Mouse (Mus musculus) heart, postnatal 25 days (tissue): Measurements from ENCODE around the gene Tekt3. TPM values are rescaled to one million over a fixed set of nuclear protein-coding genes. Genes with fewer than 3 reads are reported as not detected.

Experiments
- DNase-seq: peaks from one replicate; pipeline ENCODE4 v3.0.0; 2022; ENCODE audit warnings: low spot score
- intact Hi-C: fragments of 180-260 bp; cut with DNase I; formaldehyde crosslinking; loops from one replicate; pipeline ENCODE4 v1.15.1; 2025
- total RNA-seq, 2 experiments: library from RNA; stranded (reverse); gene quantifications; 2 replicates each; pipeline ENCODE4 v1.2.3; 2021

The Tekt3 gene
- total RNA-seq, 2 experiments from 2014 or later: not detected

DNA sequence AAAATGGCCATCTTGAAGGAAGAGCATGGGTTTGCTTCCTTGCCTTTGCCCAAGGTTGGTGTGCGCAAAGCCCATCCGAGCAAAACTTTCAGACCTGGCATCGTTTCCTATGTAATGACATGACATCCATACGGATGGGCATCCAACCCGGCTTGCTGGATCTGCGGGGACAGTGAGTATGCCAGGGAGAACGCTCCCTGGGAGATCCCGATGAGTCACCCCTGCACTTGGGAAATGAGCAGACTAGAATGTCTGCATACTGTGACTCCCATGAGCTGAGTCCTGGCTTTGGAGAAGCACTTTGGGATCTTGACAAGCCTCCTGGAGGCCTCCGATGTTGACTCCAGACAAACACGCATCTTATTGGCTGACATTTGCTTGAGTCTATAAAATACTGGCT, 9.5 kb upstream of the Tekt3 start:
- DNase-seq: no peak
- intact Hi-C loops: no loop called here

- intact Hi-C loops: no loop called here
- no peak for DNase-seq
Measured at GRCm38 (mm10) chr11:63055596-63055995, 5.9 kb upstream of the Tekt3 start.

GRCm38 (mm10) chr11:63058375-63058952, 3.0 kb upstream of the Tekt3 start:
- DNase-seq: no peak
- intact Hi-C loops: no loop called here

- intact Hi-C loops: no loop called here
- DNase-seq: no peak
Measured at GRCm38 (mm10) chr11:63059911-63060310, 1.5 kb upstream of the Tekt3 start.

DNA sequence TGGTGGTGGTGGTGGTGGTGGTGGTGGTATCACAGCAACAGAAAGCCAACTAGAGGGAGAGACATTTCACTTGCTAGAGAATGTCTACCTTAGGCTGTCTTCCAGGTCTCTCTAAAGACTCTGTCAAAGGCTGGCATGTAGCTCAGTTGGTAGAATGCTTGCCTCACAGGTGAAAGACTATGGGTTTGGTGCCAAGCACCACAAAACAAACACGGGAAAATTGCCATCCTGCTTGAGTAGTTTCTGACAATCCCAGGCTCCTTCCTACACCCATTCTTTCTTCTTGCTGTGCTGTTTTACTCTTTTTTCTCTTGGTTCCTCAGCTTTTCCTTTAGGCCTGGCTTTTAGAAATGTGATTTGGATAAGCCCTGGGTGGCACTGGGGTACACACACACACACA, 5.1 kb downstream of the Tekt3 start:
- intact Hi-C loops: no loop called here
- no peak for DNase-seq

DNA sequence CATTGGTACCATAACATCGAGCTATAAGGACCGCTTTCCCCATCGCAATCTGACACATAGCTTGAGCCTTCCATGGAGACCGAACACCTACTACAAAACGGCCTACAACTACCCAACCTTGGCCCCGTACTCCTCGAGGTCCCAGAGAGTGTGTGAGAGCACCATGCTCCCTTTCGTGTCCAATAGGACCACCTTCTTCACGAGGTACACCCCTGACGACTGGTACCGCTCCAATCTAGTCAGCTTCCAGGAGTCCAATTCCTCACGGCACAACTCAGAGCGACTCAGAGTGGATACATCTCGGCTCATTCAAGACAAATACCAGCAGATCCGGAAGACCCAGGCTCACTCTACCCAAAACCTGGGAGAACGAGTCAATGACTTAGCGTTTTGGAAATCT, 8.6 kb downstream of the Tekt3 start:
- no peak for DNase-seq
- intact Hi-C loops: no loop called here

- intact Hi-C loops: no loop called here
- no peak for DNase-seq
Measured at GRCm38 (mm10) chr11:63084536-63084935, 23.1 kb downstream of the Tekt3 start.

- DNase-seq: no peak
- intact Hi-C loops: no loop called here
Measured at GRCm38 (mm10) chr11:63088672-63089071, 27.2 kb downstream of the Tekt3 start.

GRCm38 (mm10) chr11:63090210-63090609, 28.8 kb downstream of the Tekt3 start:
- no peak for DNase-seq
- intact Hi-C loops: no loop called here

DNA sequence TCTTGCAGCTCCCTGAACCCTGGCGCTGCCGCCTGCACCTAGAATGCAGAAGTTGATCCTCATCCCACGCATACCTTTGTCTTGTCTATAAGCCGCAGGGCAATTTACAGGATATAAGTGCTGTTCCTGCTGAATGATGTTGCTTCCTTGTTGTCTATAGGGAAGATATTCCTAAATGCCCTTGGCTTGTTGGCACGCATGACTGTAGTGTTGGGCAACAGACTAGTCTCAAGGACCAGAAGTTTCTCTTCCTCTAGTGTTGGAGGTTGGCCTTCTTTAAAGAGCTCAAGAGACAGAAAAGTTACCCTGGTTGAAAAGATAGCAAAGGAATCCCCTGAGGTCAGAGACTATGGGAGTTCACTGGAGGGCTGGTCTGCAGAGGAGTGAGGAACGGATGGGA, 29.5 kb downstream of the Tekt3 start:
- intact Hi-C loops: no loop called here
- DNase-seq: no peak

DNA sequence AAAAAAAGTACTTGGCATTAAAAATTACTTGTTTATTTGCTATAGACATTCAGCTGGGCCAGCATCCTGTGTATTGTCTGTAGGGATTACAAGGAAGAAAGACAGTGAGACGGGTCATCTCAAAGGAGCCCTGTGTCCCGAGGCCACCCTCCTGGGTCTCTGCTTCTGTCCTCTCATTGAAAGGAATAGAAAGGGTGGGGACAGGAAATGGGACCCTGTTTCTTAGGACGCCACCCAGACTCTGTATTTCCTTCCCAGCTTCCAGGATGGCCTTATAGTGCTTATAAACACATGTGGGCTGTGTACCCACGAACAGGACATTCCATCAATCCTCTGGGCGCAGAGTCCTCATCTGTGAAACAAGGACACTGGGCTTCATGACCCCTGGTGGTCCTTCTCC, 30.8 kb downstream of the Tekt3 start:
- DNase-seq: no peak
- intact Hi-C loops: no loop called here

- no peak for DNase-seq
- intact Hi-C loops: no loop called here
Measured at GRCm38 (mm10) chr11:63093601-63094000, 32.1 kb downstream of the Tekt3 start.

- intact Hi-C loops: no loop called here
- DNase-seq: no peak
Measured at GRCm38 (mm10) chr11:63094496-63094895, 33.0 kb downstream of the Tekt3 start.

GRCm38 (mm10) chr11:63098016-63098415, 36.6 kb downstream of the Tekt3 start:
- no peak for DNase-seq
- intact Hi-C loops: no loop called here

DNA sequence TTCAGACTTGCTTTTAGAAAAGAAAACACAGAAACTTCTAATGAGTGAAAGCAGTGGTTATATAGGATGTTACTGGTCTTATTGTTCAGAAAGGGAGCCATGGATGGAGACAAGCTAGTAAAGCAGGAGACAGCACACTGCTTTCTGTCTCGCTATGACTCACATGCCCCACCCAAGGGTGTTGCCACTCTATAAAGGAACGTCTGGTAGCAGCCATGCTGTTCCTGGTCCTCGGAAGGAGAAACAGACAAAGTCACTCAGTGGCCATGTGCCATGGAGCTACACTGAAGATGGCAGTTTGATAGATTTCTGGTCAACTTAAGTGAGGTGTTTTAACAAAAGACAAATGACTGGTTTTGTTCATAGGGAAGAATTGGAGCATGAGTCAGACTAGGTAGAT, 37.9 kb downstream of the Tekt3 start:
- DNase-seq: no peak
- intact Hi-C loops: no loop called here

GRCm38 (mm10) chr11:63103256-63103655, 41.8 kb downstream of the Tekt3 start:
- intact Hi-C loops: no loop called here
- DNase-seq: no peak

DNA sequence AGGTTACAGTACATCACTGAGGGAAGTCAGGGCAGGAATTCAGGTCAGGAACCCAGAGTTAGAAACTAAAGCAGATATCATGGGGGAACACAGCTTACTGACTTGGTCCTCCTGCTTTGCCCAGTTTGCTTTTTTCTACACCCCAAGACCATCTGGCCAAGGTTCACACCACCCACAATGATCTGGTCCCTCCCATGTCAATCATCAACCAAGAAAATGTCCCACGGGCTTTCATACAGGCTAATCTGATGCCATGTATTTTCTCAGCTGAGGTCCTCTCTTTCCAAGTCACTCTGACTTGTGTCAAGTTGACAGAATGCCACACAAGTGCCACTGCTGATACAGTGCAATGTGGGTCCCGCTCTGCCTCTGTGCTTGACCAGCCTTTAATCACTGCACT, 42.6 kb downstream of the Tekt3 start:
- intact Hi-C loops: no loop called here

GRCm38 (mm10) chr11:63109230-63109775, 47.8 kb downstream of the Tekt3 start:
- intact Hi-C loops: no loop called here
- DNase-seq: no peak

More for the DNA sequence above, 42.6 kb downstream of the Tekt3 start:
- DNase-seq: no peak

GRCm38 (mm10) chr11:63110329-63110728, 48.9 kb downstream of the Tekt3 start:
- DNase-seq: no peak
- intact Hi-C loops: no loop called here

DNA sequence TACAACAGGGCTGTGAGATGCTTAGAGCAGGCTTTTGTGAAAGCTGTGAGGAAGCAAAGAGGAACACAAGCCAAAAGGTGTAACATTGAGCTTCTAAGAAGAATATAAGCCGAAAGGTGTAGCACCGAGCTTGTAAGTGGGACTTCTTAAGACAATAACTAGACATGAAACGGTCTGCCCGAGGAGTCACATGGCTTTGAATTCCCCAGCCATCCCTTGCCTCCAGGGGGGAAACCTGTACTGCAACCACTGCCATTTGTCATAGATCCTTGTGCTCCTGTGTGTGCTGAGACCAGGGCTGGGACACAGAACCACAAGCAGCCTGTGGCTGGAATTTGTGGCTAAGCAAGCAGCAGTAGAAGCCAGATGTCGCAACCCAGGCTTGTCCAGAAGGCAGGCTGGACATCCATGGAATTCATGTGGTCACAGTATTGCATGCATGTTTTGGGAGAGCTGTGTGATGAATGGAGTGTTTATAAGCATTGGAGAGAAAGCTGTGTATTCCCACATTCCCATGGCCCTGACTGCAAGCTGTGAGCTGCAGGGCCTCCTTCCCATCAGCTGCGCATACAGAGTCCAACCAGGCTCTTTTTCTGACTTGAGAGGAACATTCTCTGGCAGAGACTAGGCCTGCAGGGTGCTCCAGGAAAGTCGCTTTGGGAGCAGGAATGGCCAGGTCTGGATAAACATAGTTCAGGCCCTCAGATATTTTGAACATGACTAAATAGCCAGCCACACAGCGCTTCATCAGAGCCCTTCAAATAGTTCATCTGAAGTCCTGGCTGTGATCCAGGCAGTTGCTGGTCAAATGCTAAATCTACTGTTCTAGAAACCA, 53.6 kb downstream of the Tekt3 start:
- intact Hi-C loops: no loop called here
- peak; percentile 55 for DNase-seq

GRCm38 (mm10) chr11:63116652-63117051, 55.2 kb downstream of the Tekt3 start:
- intact Hi-C loops: no loop called here
- DNase-seq: no peak
